Mouse (Mus musculus): Measurements from ENCODE around the gene Cdc42ep1. TPM values are rescaled to one million over a fixed set of nuclear protein-coding genes. Genes with fewer than 3 reads are reported as not detected.
A peak's percentile ranks its signal among the peaks of the same experiment; 100 is the strongest.
"Not testable (repeated sequence)": the region's sequence is repeated elsewhere in the genome, so short reads cannot be mapped to it uniquely, and the experiment has no call there.

The Cdc42ep1 gene
- polyA plus RNA-seq, 1 experiment from 2014 or later = 101 TPM

- Histone ChIP-seq H3K9me3 (ENCODE audit: low read depth, low read length) (no peaks in the 10 kb centered on the region), H3K9ac (peak overlapping the region; percentile 84), H3K4me1 (ENCODE audit: insufficient read depth) (peaks cover 6% of the 10 kb centered on the region; the same call in 1 of the 2 replicates), H3K4me3 (ENCODE audit: low read depth, low read length) (peak overlapping the region; percentile 72), H3K27me3 (ENCODE audit: insufficient read depth, low read length) (no peaks in the 10 kb centered on the region), H3K27ac (ENCODE audit: low read depth) (peak overlapping the region; percentile 99), H3K4me2 (peak overlapping the region; percentile 78), H3K36me3 (ENCODE audit: insufficient read depth) (peaks cover 32% of the 10 kb centered on the region)
- DNase-seq (peak; percentile 52), ATAC-seq (ENCODE audit: insufficient read depth) (peak; percentile 1; the same call in 1 of the 2 replicates)
- TF ChIP-seq CTCF (IDR thresholded peaks at IDR 0.05; ENCODE audit: low read depth) = no peak; the same call in 1 of the 2 replicates
- 1% methylated on average over 17 of the region's 17 CpGs for WGBS
Measured at GRCm38 (mm10) chr15:78877810-78878390, 35.5 kb downstream of the Cdc42ep1 start.

- not testable (repeated sequence) for H3K4me1 ChIP-seq (ENCODE audit: insufficient read depth); H3K4me3 ChIP-seq (ENCODE audit: low read depth, low read length); H3K27me3 ChIP-seq (ENCODE audit: insufficient read depth, low read length); ATAC-seq (ENCODE audit: insufficient read depth); H3K9me3 ChIP-seq (ENCODE audit: low read depth, low read length); H3K9ac ChIP-seq; H3K27ac ChIP-seq (ENCODE audit: low read depth)
- peaks cover 42% of the 10 kb centered on the region for H3K36me3 ChIP-seq (ENCODE audit: insufficient read depth)
- peak overlapping the region; percentile 78; the same call in 1 of the 2 replicates for H3K4me2 ChIP-seq
- WGBS = 24% methylated on average over 7 of the region's 7 CpGs
- peak; percentile 52 for DNase-seq
Measured at GRCm38 (mm10) chr15:78878792-78879516, 36.5 kb downstream of the Cdc42ep1 start.

GRCm38 (mm10) chr15:78880432-78880831, 38.0 kb downstream of the Cdc42ep1 start:
- Histone ChIP-seq H3K27ac (ENCODE audit: low read depth) (no peak overlapping the region), H3K4me2 (no peak overlapping the region), H3K4me1 (ENCODE audit: insufficient read depth) (0 out of 2 replicates have a peak, but pooled peaks cover 6% of the 10 kb centered on the region), H3K4me3 (ENCODE audit: low read depth, low read length) (no peak overlapping the region), H3K9me3 (ENCODE audit: low read depth, low read length) (no peaks in the 10 kb centered on the region), H3K36me3 (ENCODE audit: insufficient read depth) (peaks cover 55% of the 10 kb centered on the region), H3K27me3 (ENCODE audit: insufficient read depth, low read length) (no peaks in the 10 kb centered on the region), H3K9ac (no peak overlapping the region)
- no peak for ATAC-seq (ENCODE audit: insufficient read depth)
- WGBS = 94% methylated on average over 8 of the region's 8 CpGs
- no peak for DNase-seq
- no peak for TF ChIP-seq CTCF (IDR thresholded peaks at IDR 0.05; ENCODE audit: low read depth)

- peak; percentile 20 for TF ChIP-seq CTCF (IDR thresholded peaks at IDR 0.05; ENCODE audit: low read depth)
Measured at GRCm38 (mm10) chr15:78881828-78882227, 39.4 kb downstream of the Cdc42ep1 start.

DNA sequence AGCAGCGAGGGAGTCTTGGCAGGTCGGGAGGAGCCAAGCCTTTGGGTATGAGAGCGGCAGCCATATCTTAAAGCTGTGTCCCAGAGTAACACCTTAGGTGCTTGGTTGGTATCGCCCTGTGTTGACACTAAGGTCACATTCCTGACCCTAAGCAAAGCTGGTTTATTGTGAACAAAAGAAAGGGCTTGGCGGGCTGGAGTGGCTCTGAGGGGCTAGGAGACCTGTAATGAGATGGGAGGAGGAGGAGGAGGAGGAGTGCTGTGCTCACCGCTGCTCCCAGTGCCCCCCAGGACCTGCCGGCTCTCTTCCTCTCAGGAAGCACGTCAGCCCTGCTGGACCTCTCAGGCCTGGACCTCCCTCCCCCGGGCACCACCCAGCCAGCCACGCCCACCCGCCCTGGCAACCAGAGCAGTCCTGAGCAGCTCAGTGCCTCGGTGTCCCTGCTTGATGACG, 47.0 kb downstream of the Cdc42ep1 start:
- peak; percentile 31 for DNase-seq
- 21% methylated on average over 13 of the region's 13 CpGs for WGBS
- Histone ChIP-seq H3K4me3 (ENCODE audit: low read depth, low read length) (no peak overlapping the region), H3K27ac (ENCODE audit: low read depth) (peak overlapping the region; percentile 58; the same call in 1 of the 2 replicates), H3K27me3 (ENCODE audit: insufficient read depth, low read length) (no peaks in the 10 kb centered on the region), H3K9me3 (ENCODE audit: low read depth, low read length) (no peaks in the 10 kb centered on the region), H3K4me1 (ENCODE audit: insufficient read depth) (peaks cover 6% of the 10 kb centered on the region; the same call in 1 of the 2 replicates), H3K4me2 (0 out of 2 replicates have a peak overlapping the region, but pooled peaks have one; percentile 23), H3K36me3 (ENCODE audit: insufficient read depth) (peaks cover 95% of the 10 kb centered on the region), H3K9ac (no peak overlapping the region)
- peak; percentile 48 for ATAC-seq (ENCODE audit: insufficient read depth)
- TF ChIP-seq CTCF (IDR thresholded peaks at IDR 0.05; ENCODE audit: low read depth) = no peak

More at GRCm38 (mm10) chr15:78881828-78882227, 39.4 kb downstream of the Cdc42ep1 start:
- Histone ChIP-seq H3K9ac (no peak overlapping the region; the same call in 1 of the 2 replicates), H3K27ac (ENCODE audit: low read depth) (no peak overlapping the region), H3K36me3 (ENCODE audit: insufficient read depth) (peaks cover 69% of the 10 kb centered on the region), H3K9me3 (ENCODE audit: low read depth, low read length) (no peaks in the 10 kb centered on the region), H3K4me1 (ENCODE audit: insufficient read depth) (0 out of 2 replicates have a peak, but pooled peaks cover 6% of the 10 kb centered on the region), H3K4me3 (ENCODE audit: low read depth, low read length) (no peak overlapping the region), H3K4me2 (no peak overlapping the region), H3K27me3 (ENCODE audit: insufficient read depth, low read length) (no peaks in the 10 kb centered on the region)
- WGBS = 85% methylated on average over 3 of the region's 3 CpGs
- no peak for DNase-seq
- ATAC-seq (ENCODE audit: insufficient read depth) = no peak

GRCm38 (mm10) chr15:78892440-78892839, 50.0 kb downstream of the Cdc42ep1 start:
- H3K36me3 ChIP-seq (ENCODE audit: insufficient read depth) = peaks cover 76% of the 10 kb centered on the region
- DNase-seq = no peak
- H3K27me3 ChIP-seq (ENCODE audit: insufficient read depth, low read length) = no peaks in the 10 kb centered on the region
- H3K27ac ChIP-seq (ENCODE audit: low read depth) = no peak overlapping the region
- H3K4me3 ChIP-seq (ENCODE audit: low read depth, low read length) = no peak overlapping the region
- H3K9me3 ChIP-seq (ENCODE audit: low read depth, low read length) = no peaks in the 10 kb centered on the region
- no peak for TF ChIP-seq CTCF (IDR thresholded peaks at IDR 0.05; ENCODE audit: low read depth)
- no peak overlapping the region for H3K4me2 ChIP-seq
- WGBS = 60% methylated on average over 7 of the region's 7 CpGs
- H3K4me1 ChIP-seq (ENCODE audit: insufficient read depth) = peaks cover 6% of the 10 kb centered on the region; the same call in 1 of the 2 replicates
- no peak for ATAC-seq (ENCODE audit: insufficient read depth)
- no peak overlapping the region for H3K9ac ChIP-seq

DNA sequence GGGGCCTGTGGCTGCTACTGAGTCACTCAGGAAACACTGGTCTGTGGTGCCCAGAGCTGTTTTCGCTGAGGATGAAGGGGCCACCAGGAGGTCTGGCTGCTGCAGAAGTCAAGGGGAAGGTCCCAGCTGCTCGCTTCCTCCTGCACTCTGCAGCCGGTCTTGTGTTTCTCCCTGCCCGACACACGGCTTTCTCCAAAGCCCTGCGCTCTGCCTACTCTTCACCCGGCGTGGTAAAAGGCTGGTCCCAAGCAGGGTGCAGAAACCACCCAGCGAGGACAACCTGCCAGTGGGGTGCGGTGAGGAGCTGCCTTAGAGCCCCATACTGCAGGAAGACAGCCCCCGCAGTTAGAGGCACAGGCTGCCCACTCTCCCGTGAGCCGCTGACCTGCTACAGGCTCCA, 52.3 kb downstream of the Cdc42ep1 start:
- Histone ChIP-seq H3K9me3 (ENCODE audit: low read depth, low read length) (no peaks in the 10 kb centered on the region), H3K27me3 (ENCODE audit: insufficient read depth, low read length) (no peaks in the 10 kb centered on the region), H3K4me1 (ENCODE audit: insufficient read depth) (peaks cover 14% of the 10 kb centered on the region; the same call in 1 of the 2 replicates), H3K36me3 (ENCODE audit: insufficient read depth) (peaks cover 56% of the 10 kb centered on the region), H3K4me2 (no peak overlapping the region), H3K4me3 (ENCODE audit: low read depth, low read length) (no peak overlapping the region), H3K9ac (no peak overlapping the region; the same call in 1 of the 2 replicates), H3K27ac (ENCODE audit: low read depth) (peak overlapping the region; percentile 40; the same call in 1 of the 2 replicates)
- DNase-seq (no peak), ATAC-seq (ENCODE audit: insufficient read depth) (no peak)
- 68% methylated on average over 13 of the region's 13 CpGs for WGBS
- no peak for TF ChIP-seq CTCF (IDR thresholded peaks at IDR 0.05; ENCODE audit: low read depth)
